Mouse (Mus musculus) hindbrain, embryonic 15.5 days (tissue): ENCODE results near the gene Myo18b. TPM values are rescaled to one million over a fixed set of nuclear protein-coding genes. Genes with fewer than 3 reads are reported as not detected.

Experiments
- ATAC-seq: fragments of 200-750 bp; cut with Nextera tagmentation; 2 replicates; pipeline ENCODE4 v1.8.0; 2017; ENCODE audit warnings: low read depth, moderate number of reproducible peaks, moderate TSS enrichment; ENCODE audit not compliant: low FRiP score
- H3K27ac ChIP-seq: fragments of 300-500 bp; sonication (generic); replicated peaks from 2 replicates; pipeline ENCODE4 v1.5.1; 2015; ENCODE audit warnings: mild to moderate bottlenecking, inconsistent platforms
- H3K27me3 ChIP-seq: fragments of 300-500 bp; sonication (generic); 2 replicates; pipeline ENCODE4 v1.6.1; 2015; ENCODE audit warnings: control low read depth, inconsistent platforms
- H3K36me3 ChIP-seq: fragments of 300-500 bp; sonication (generic); 2 replicates; pipeline ENCODE4 v1.6.1; 2015; ENCODE audit warnings: control low read depth, inconsistent platforms
- H3K4me1 ChIP-seq: fragments of 300-500 bp; sonication (generic); replicated peaks from 2 replicates; pipeline ENCODE4 v1.6.1; 2015; ENCODE audit warnings: control low read depth, inconsistent platforms
- H3K4me2 ChIP-seq: fragments of 300-500 bp; sonication (generic); 2 replicates; pipeline ENCODE4 v1.6.1; 2015; ENCODE audit warnings: moderate library complexity, mild to moderate bottlenecking, inconsistent platforms
- H3K4me3 ChIP-seq: fragments of 300-500 bp; sonication (generic); 2 replicates; pipeline ENCODE4 v1.5.1; 2015; ENCODE audit warnings: mild to moderate bottlenecking, inconsistent platforms
- H3K9ac ChIP-seq: fragments of 300-500 bp; sonication (generic); 2 replicates; pipeline ENCODE4 v1.6.1; 2015; ENCODE audit warnings: inconsistent platforms
- H3K9me3 ChIP-seq: fragments of 300-500 bp; sonication (generic); 2 replicates; pipeline ENCODE4 v1.6.1; 2016; ENCODE audit warnings: control low read depth, inconsistent platforms
- WGBS: fragments of 180-500 bp; shearing (Covaris S2); methylation state at CpG from one replicate; pipeline ENCODE4 v1.1.7; 2015; 5-methylcytosine and 5-hydroxymethylcytosine counted together
- polyA plus RNA-seq: library from polyadenylated mRNA; unstranded; fragments of >200 nt; fragmentation: Nextera tagmentation; extraction: Ambion mirVana; gene quantifications from 2 replicates; pipeline ENCODE4 v1.2.1, GENCODE M21; 2015

The Myo18b gene
- polyA plus RNA-seq, 1 experiment from 2014 or later, result 1.0 TPM

GRCm38 (mm10) chr5:112769721-112770119 lies 126.4 kb downstream of the Myo18b start:
- H3K36me3 ChIP-seq, result no peaks in the 10 kb centered on the region
- WGBS, result 15% methylated on average over 4 of the region's 4 CpGs
- no peak overlapping the region for H3K27ac ChIP-seq
- H3K9ac ChIP-seq, result no peak overlapping the region
- H3K9me3 ChIP-seq, result no peaks in the 10 kb centered on the region
- peaks cover 11% of the 10 kb centered on the region for H3K4me1 ChIP-seq
- H3K4me2 ChIP-seq, result no peak overlapping the region
- H3K27me3 ChIP-seq, result no peaks in the 10 kb centered on the region
- no peak for ATAC-seq
- no peak overlapping the region for H3K4me3 ChIP-seq

- H3K4me3 ChIP-seq, result no peak overlapping the region
- H3K27me3 ChIP-seq, result no peaks in the 10 kb centered on the region
- 30% methylated on average over 11 of the region's 11 CpGs for WGBS
- ATAC-seq, result no peak
- peaks cover 11% of the 10 kb centered on the region for H3K4me1 ChIP-seq
- no peak overlapping the region for H3K9ac ChIP-seq
- no peaks in the 10 kb centered on the region for H3K36me3 ChIP-seq
- no peak overlapping the region for H3K4me2 ChIP-seq
- no peaks in the 10 kb centered on the region for H3K9me3 ChIP-seq
- no peak overlapping the region for H3K27ac ChIP-seq
These were observed 127.0 kb downstream of the Myo18b start for GRCm38 (mm10) chr5:112769020-112769720.

GRCm38 (mm10) chr5:112768556-112768955 lies 127.6 kb downstream of the Myo18b start:
- Histone ChIP-seq H3K4me2 (no peak overlapping the region), H3K27me3 (no peaks in the 10 kb centered on the region), H3K4me1 (peaks cover 11% of the 10 kb centered on the region), H3K36me3 (no peaks in the 10 kb centered on the region), H3K4me3 (no peak overlapping the region), H3K27ac (no peak overlapping the region), H3K9me3 (no peaks in the 10 kb centered on the region), H3K9ac (no peak overlapping the region)
- ATAC-seq, result no peak
- 94% methylated on average over 5 of the region's 5 CpGs for WGBS

- Histone ChIP-seq H3K36me3 (no peaks in the 10 kb centered on the region), H3K4me1 (no peaks in the 10 kb centered on the region), H3K9me3 (no peaks in the 10 kb centered on the region), H3K4me2 (no peak overlapping the region), H3K27me3 (no peaks in the 10 kb centered on the region), H3K27ac (no peak overlapping the region), H3K4me3 (no peak overlapping the region), H3K9ac (no peak overlapping the region)
- ATAC-seq, result no peak
- WGBS, result 81% methylated on average over 3 of the region's 3 CpGs
These were observed 134.6 kb downstream of the Myo18b start for GRCm38 (mm10) chr5:112761415-112762075.

- Histone ChIP-seq H3K4me3 (no peak overlapping the region), H3K9me3 (no peaks in the 10 kb centered on the region), H3K4me2 (no peak overlapping the region), H3K4me1 (peaks cover 10% of the 10 kb centered on the region), H3K36me3 (no peaks in the 10 kb centered on the region), H3K27ac (0 out of 2 replicates have a peak overlapping the region, but pooled peaks have one; percentile 11), H3K27me3 (no peaks in the 10 kb centered on the region), H3K9ac (no peak overlapping the region)
- 22% methylated on average over 10 of the region's 10 CpGs for WGBS
- ATAC-seq, result peak; percentile 54; the same call in 1 of the 2 replicates
These were observed 140.6 kb downstream of the Myo18b start for GRCm38 (mm10) chr5:112755581-112755980.

- H3K27me3 ChIP-seq, result no peaks in the 10 kb centered on the region
- ATAC-seq, result no peak
- H3K4me2 ChIP-seq, result no peak overlapping the region
- H3K36me3 ChIP-seq, result no peaks in the 10 kb centered on the region
- 50% methylated on average over 5 of the region's 5 CpGs for WGBS
- H3K9ac ChIP-seq, result no peak overlapping the region
- H3K4me3 ChIP-seq, result no peak overlapping the region
- H3K4me1 ChIP-seq, result peaks cover 28% of the 10 kb centered on the region
- H3K9me3 ChIP-seq, result no peaks in the 10 kb centered on the region
- 0 out of 2 replicates have a peak overlapping the region, but pooled peaks have one; percentile 24 for H3K27ac ChIP-seq
These were observed 146.5 kb downstream of the Myo18b start for GRCm38 (mm10) chr5:112749634-112750033.

- peak; percentile 33; the same call in 1 of the 2 replicates for ATAC-seq
- Histone ChIP-seq H3K9ac (no peak overlapping the region), H3K4me1 (peaks cover 34% of the 10 kb centered on the region), H3K4me2 (0 out of 2 replicates have a peak overlapping the region, but pooled peaks have one; percentile 11), H3K4me3 (no peak overlapping the region), H3K27me3 (no peaks in the 10 kb centered on the region), H3K27ac (peak overlapping the region; percentile 78), H3K36me3 (no peaks in the 10 kb centered on the region), H3K9me3 (no peaks in the 10 kb centered on the region)
- WGBS, result 23% methylated on average over 21 of the region's 21 CpGs
These were observed 148.0 kb downstream of the Myo18b start for GRCm38 (mm10) chr5:112748001-112748719.

- H3K4me2 ChIP-seq, result no peak overlapping the region
- H3K27ac ChIP-seq, result peak overlapping the region; percentile 78
- no peaks in the 10 kb centered on the region for H3K36me3 ChIP-seq
- no peak overlapping the region for H3K4me3 ChIP-seq
- ATAC-seq, result peak; percentile 63; the same call in 1 of the 2 replicates
- H3K9me3 ChIP-seq, result no peaks in the 10 kb centered on the region
- 41% methylated on average over 8 of the region's 8 CpGs for whole genome bisulfite sequencing
- peaks cover 40% of the 10 kb centered on the region for H3K4me1 ChIP-seq
- H3K9ac ChIP-seq, result no peak overlapping the region; the same call in 1 of the 2 replicates
- no peaks in the 10 kb centered on the region for H3K27me3 ChIP-seq
These were observed 148.7 kb downstream of the Myo18b start for GRCm38 (mm10) chr5:112747306-112747930.

GRCm38 (mm10) chr5:112745176-112745575 lies 151.0 kb downstream of the Myo18b start:
- Histone ChIP-seq H3K4me1 (peaks cover 40% of the 10 kb centered on the region), H3K4me3 (no peak overlapping the region), H3K27ac (no peak overlapping the region), H3K27me3 (no peaks in the 10 kb centered on the region), H3K36me3 (no peaks in the 10 kb centered on the region), H3K9ac (no peak overlapping the region), H3K9me3 (no peaks in the 10 kb centered on the region), H3K4me2 (no peak overlapping the region)
- WGBS, result 56% methylated on average over 6 of the region's 6 CpGs
- no peak for ATAC-seq

GRCm38 (mm10) chr5:112744571-112744970 lies 151.6 kb downstream of the Myo18b start:
- peaks cover 40% of the 10 kb centered on the region for H3K4me1 ChIP-seq
- H3K27me3 ChIP-seq, result no peaks in the 10 kb centered on the region
- WGBS, result 64% methylated on average over 11 of the region's 11 CpGs
- H3K27ac ChIP-seq, result no peak overlapping the region
- no peak for ATAC-seq
- no peaks in the 10 kb centered on the region for H3K9me3 ChIP-seq
- no peaks in the 10 kb centered on the region for H3K36me3 ChIP-seq
- H3K9ac ChIP-seq, result no peak overlapping the region
- no peak overlapping the region for H3K4me3 ChIP-seq
- no peak overlapping the region for H3K4me2 ChIP-seq

- H3K36me3 ChIP-seq, result no peaks in the 10 kb centered on the region
These were observed 153.0 kb downstream of the Myo18b start for GRCm38 (mm10) chr5:112743121-112743520.

More at GRCm38 (mm10) chr5:112743121-112743520, 153.0 kb downstream of the Myo18b start:
- no peak overlapping the region for H3K4me3 ChIP-seq
- no peaks in the 10 kb centered on the region for H3K9me3 ChIP-seq
- no peak overlapping the region for H3K4me2 ChIP-seq
- H3K4me1 ChIP-seq, result peaks cover 39% of the 10 kb centered on the region
- no peak for ATAC-seq
- H3K27me3 ChIP-seq, result no peaks in the 10 kb centered on the region
- WGBS, result 40% methylated on average over 9 of the region's 9 CpGs
- H3K27ac ChIP-seq, result no peak overlapping the region
- H3K9ac ChIP-seq, result no peak overlapping the region
